Mouse (Mus musculus) fibroblast of lung, adult 2 months (primary cell): ENCODE results near the gene Spop.
"Not testable (repeated sequence)": the region's sequence is repeated elsewhere in the genome, so short reads cannot be mapped to it uniquely, and the experiment has no call there.

Source experiments
- DNase-seq: peaks from one replicate; pipeline ENCODE4 v3.0.0-alpha.2; 2011; ENCODE audit warnings: low read depth

Gene Spop

DNA sequence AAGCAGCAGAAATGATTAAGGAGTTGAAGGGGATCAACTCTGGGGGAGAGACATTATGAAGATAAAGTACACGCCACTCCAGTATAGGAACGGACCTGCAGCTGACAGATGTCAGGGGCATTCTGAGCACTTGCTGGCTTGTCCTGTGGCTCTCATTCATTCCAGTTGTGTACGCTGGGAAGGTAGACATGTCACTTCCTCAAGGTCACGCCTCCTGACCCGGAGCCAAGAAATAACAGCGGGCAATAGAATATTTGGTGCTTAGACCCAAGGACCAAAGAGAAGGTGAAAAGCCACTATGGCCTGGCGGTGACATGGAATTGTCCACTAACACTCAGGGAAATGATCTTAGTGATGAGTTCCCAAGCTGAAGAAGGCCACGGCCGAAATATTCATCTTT lies 82.0 kb downstream of the Spop start:
- no peak for DNase-seq

DNA sequence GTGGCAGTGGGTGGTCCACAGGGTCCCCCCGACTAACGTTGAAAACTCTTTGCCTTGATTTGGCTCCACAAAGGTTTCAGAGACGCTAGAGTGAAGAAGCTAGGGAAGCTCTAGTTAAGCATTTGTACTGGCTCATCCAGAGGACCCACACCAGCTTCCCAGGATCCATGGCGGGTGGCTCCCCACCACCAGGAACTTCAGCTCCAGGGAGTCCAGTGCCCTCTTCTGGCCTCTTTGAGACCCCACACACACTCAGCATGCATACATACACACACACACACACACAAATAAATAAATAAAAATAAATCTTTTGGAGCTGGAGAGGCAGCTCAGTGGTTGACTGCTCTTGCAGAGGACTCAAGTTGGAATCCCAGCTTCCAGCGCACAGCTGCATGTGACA lies 84.0 kb downstream of the Spop start:
- no peak for DNase-seq

DNA sequence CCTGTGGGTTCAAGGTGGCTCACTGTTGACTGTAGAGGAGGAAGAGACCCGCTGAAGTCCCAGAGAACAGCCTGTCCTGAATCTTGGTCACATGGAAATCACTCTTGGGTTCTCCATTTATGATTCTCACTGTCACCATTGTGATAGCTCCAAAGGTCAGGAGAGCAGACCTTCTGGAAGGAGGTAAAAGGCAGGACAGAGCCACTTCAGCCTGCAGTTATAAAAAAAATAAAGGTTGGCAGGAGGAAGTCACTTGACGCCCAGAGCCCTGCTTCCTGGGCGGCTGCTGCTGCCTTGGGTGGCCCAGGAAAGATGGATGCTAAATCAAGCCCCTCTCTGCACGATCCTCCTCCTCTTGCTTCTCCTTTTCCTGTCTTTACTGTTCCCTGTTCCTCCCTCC lies 86.5 kb downstream of the Spop start:
- DNase-seq = no peak

DNA sequence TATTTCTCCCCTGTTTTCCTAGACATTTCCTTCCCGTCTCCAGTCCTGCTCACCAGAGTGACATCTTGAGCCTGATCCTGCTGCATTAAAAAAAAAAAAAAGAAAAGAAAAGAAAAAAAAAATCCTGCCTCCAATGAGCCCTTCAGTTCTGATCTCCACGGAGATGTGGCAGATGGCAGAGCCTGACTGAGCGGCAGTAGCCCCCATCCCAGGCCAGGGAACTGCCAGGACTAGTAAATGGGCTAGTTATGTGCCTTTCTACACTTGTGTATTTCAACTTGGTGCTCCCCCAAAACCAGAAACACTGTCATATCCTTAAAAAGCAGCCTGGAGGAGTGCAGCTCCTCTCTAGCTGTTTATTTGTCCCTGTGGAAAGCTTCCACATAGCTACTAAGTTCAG lies 87.0 kb downstream of the Spop start:
- DNase-seq = no peak

DNA sequence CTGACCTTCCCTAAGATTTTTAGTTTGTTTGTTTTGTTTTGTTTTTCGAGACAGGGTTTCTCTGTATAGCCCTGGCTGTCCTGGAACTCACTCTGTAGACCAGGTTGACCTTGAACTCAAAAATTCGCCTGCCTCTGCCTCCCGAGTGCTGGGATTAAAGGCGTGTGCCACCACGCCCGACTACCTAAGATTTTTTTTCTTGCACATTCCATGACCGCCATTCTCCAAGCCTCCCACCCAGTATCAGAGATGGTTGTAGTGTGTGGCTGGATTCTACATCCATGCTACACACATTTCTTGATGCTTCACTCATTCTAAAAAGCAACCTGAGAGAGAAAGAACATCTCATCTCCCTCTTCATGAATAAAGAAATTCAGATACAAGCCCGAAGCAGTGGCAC lies 87.9 kb downstream of the Spop start:
- not testable (repeated sequence) for DNase-seq

GRCm38 (mm10) chr11:95503581-95504180 lies 89.8 kb downstream of the Spop start:
- no peak for DNase-seq

- no peak for DNase-seq
These were observed 90.4 kb downstream of the Spop start for GRCm38 (mm10) chr11:95504271-95504731.

- DNase-seq = no peak
These were observed 93.3 kb downstream of the Spop start for GRCm38 (mm10) chr11:95507041-95507716.

DNA sequence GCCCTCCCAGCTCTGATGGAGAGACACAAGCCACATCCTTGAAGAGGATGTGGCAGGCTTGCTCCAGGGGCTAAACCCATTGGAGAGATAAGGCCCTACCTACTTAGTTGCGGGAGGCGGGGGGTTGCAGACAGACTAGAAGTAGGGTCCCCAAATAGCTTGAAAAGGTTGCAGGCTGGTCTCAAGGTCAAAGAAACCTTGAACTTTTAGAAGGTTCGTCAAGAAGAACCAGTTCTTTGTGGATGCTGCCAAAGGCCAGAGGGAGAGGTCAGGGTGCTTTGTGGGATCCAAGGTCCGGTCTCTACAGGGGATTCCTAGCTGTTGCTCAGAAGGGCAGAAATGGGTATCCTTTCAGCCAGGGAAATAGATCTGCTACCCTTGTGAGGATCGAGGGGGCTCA lies 93.9 kb downstream of the Spop start:
- no peak for DNase-seq

- no peak for DNase-seq
These were observed 94.5 kb downstream of the Spop start for GRCm38 (mm10) chr11:95508211-95508926.

DNA sequence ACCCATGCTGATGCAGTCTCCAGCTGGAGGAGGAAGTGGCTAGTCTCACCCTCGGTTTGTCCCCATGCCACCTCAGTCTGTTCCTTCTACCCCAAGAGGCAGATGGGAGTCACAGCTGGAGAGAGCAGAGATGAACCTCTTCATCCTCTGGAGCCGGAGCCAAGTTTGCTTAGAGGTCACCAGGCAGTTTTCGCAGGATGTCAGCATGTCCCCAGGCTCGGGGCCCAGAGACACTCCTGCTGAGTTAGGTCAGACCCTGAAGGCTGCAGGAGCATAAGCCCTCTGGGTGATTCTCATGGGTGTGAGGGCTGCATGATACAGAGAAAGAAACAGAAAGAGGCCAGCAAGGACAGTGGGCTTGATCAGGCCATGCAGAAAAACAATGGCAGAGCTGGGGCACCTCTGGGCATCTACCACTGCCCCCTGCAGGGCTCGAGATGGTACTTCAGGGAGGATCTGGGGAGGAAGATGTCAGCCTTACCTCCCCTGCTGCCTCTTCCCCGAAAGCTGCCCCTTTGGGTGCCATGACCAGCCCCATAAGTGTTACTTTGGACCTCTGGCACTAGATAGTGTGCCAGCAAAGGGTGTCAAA lies 95.3 kb downstream of the Spop start:
- DNase-seq = no peak

DNA sequence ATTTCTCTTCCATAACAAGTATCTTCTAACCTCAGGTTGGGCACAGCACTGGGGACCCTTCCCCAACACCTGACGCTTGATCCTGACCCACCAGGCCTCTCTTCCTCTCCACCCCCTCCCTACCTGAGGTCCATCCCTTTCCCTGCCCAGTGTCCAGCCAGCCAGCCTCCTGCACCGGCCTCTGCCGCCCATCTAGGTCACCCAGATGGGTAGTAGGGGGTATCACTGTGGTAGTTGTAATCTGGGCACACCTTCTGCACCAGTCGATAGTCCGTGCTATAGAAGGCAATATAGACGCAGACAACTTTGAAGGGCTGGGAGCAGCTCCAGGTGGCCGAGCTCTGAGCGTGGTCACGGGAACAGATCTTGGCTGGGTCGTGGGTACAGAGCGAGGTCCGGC lies 96.8 kb downstream of the Spop start:
- no peak for DNase-seq

DNA sequence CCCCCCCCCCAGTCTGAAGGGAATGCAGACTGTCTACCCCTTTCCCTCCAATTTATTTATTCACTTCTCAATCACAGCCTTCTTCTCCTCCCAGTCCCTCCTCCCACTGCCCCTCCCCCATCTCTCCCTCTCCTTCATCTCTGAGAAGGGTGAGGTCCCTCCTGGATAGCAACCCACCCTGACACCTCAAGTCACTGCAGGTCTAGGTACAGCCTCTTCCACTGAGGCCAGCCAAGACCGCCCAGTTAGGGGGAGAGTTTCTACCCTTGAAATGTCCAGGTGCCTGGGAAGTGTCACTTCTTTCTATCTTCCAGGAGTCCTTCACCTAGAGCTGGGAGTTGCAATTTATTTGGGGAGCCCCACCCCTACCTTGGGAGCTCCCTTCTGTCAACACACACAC lies 98.0 kb downstream of the Spop start:
- no peak for DNase-seq

GRCm38 (mm10) chr11:95512383-95512782 lies 98.5 kb downstream of the Spop start:
- no peak for DNase-seq

DNA sequence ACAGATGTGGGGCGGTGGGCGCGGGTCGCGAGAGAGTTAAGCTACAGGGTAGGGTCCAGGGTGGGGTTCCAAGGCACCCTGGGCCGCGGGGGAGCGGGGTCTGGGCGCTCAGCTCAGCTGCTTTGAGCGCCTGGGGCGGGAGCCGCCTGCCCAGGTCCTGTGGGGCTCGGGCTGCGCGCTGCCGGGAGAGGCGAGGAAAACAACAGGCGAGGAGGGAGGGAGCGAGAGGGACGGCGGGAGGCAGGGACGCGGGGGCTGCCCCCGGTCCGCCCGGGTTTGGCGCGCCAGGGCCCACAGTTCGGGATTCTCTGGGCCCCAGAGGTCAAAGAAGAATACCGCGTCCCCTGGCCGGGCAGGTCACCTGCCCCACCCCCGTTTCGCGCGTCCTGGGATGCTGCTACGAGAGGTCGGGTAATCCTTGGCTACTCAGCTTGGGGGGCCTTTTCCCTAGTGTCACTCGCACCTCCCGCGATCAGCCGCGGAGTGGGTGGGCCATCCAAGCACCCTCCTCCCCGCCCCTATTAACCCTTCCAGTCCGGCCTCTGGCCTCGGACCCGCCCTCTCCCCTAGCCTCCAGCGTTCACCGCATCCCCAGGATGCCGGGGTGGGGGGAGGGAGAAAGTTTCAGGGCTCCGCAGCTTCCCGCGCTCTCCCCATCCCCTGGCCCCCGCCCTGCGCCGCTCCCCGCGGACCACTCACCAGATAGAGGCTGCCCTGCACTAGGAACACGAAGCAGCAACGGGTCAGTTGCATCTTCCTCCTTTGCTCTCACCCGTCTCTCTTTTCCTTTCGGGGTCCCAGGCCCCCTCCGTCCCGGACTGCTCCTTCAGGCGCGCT lies 99.8 kb downstream of the Spop start:
- no peak for DNase-seq

DNA sequence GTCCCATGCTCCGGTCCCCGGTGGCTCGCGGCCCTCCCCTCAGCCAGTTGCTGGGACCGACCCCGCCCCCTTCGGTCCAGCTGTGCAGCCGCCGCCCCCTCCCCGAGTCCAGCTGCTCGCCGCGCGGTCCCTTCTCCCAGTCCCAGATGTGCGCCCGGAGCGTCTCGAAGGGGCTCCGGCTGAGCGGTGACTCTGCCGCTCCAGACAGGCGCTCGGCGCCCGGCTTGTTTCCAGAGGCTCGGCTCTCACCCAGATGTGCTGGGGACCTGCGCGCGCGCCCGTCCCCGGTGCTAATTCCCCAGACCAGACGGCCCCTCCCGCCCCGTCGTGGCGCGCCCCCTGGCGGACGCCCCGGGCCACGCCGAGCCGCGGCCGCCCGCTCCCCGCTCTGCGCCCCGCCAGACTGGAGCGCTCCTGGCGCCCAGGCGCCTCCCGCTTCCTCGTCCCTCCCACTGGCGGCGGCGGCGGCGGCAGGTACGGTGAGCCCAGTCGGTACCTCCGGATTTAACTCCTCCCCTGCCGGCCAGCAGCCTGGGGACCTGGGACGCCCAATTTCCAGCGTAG lies 100.5 kb downstream of the Spop start, which contains the start of gene Nxph3:
TSS of gene Nxph3 (minus strand) at position 273 of the 564 bp plus-strand sequence.
- DNase-seq = no peak

GRCm38 (mm10) chr11:95515376-95516323 lies 101.8 kb downstream of the Spop start:
- no peak for DNase-seq

DNA sequence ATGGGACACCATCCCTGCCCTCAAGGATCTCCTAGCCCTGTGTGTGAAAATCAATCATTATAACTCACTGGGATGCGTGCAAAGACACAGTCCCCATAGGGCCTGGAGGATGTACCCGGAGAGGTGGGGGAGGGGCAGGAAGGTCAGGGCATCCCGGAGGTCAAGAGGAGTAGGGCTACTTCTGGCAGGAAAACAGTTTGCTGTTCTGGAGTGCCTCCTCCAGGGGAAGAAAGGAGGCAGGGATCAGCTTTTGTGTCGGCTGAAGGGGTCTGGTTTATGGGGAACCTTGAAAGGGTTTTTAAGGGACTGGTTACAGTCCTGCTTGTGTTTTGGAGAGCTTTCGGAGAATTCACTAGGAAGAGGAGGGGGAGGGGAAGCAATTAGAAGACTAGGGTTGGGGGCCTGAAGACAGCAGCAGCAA lies 102.6 kb downstream of the Spop start:
- no peak for DNase-seq

- no peak for DNase-seq
These were observed 103.3 kb downstream of the Spop start for GRCm38 (mm10) chr11:95517162-95517561.

DNA sequence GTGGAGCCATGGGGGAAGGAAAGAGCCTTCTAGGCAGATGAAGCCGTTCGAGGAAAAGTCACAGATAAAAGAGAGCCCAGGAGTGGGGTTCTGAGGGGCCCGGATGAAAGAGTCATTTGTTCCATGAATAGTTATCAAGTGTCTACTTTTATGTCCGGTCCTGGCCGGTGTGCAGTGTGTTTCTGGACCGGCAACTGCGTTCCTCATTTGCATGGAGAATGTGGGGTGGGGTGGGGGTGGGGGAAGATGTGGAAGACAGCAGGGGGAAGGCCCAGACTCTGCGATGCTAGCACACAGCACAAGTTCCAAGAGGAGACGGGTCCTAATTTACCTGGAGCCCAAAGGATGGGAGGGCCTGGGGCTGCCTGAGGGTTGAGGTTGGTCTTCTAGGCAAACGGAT lies 105.4 kb downstream of the Spop start:
- DNase-seq = no peak
